Mouse (Mus musculus): ENCODE data around the gene Vps4a.

GRCm38 (mm10) chr8:107045478-107045877, 14.5 kb downstream of the Vps4a start:
- TF ChIP-seq GATA1 (IDR thresholded peaks at IDR 0.05; ENCODE audit: borderline replicate concordance, low read length) (no peak), FLI1 (IDR thresholded peaks at IDR 0.05; ENCODE audit: low read length) (no peak)

Data from megakaryocyte, embryonic 14.5 days (primary cell).